Mouse (Mus musculus) spleen, postnatal 36 days (tissue): ENCODE data around the gene Myo1a.
"Not testable (repeated sequence)": the region's sequence is repeated elsewhere in the genome, so short reads cannot be mapped to it uniquely, and the experiment has no call there.

Experiments used
- DNase-seq, 2 experiments: peaks; one replicate each; pipeline ENCODE4 v3.0.0; 2022; ENCODE audit warnings: low spot score in 2 of 2, mixed read lengths in 1 of 2

The Myo1a gene

GRCm38 (mm10) chr10:127759181-127760110 lies 54.5 kb downstream of the Myo1a start, which contains the start of the genes Rdh1 and Rdh16f1:
Gene Rdh1 (plus strand): TSS chr10:127759721.
Gene Rdh16f1 (plus strand): TSS chr10:127759787.
- no peak for DNase-seq

DNA sequence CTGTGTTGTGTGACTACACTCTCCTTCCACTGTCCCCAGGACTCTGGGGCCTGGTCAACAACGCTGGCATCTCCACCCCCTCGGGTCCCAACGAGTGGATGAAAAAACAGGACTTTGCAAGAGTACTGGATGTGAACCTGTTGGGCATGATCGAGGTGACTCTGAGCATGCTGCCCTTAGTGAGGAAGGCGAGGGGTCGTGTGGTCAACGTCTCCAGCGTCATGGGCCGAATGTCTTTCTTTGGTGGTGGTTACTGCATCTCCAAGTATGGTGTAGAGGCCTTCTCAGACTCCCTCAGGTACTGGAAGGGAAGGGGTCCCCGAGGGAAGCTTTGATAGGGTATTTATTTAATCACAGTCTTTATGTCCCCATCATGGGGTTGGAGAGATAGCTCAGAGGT lies 58.0 kb downstream of the Myo1a start:
- DNase-seq: not testable (repeated sequence)

DNA sequence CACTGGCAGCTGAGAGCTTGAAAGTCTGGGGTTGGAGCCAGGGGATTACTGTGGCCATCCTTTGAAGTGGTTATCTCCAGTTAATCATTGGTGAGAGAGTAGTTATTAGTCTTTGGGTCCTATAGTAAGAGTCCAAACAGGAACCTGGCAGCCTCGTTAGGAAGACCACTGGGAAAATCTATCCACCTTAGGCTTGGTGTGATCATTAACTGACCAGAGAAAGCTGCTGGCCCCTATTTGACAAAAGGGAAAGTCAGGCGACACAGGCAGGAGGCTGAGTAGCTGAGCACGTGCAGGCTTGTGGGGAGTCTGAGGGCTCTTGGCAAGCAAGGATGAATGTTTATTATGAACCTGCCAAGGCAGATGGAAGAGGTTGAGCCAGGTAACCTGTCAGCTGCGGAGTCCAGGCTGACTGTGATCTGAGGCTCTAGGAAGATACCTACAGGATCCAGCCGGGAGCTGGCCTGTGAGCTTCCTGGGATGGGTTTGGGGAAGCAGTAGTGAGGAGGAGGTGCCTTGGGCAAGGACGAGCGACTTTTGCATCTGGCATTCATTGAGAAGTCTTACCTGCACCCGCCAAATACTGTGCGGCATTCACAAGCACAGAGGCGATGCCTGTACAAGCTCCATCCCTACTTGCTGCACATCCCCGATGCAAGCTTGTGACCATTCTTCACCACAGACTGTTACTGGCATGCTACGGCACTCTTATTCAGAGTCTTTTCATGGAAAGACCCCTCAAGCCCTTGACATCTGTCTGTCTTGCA lies 59.1 kb downstream of the Myo1a start:
- DNase-seq: no peak

DNA sequence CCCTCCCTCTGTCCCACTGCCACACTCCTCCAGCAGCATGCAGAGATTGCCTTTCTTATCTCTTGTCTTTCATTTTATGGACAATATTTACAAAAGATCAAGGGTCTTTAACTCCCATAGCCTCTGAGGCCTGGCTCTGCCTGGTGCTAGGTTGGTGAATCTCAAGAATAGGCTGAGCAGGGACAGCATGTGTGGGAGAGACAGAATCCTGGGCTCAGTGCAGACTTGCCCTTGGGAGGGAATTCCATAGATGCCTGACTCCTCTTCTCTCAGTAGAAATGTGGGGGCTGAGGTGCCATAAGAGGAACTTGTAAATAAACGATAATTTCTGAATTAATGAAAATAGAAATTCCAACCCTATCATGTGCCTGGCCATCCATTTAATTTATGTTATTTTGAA lies 61.6 kb downstream of the Myo1a start:
- no peak for DNase-seq
